In the genomic region with DNA sequence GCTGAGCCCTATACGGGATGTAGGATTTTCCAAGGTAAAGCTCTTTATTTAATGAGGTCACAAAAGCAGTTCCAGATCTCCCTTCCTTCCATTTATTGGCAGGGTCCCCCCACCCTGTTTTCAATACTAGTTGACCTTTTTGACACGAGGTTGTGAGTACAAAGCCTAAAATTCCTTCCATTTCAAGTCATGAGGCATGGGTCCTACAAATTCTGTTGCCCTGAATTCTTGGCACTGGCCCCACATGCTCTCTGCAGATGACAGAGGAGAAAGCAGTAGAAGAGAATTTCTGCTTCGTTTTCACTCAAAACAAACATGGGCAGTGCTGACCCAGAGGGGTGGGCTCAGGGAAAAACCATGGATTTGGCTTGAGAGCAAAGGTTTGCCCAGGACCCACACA, we compare ENCODE assay signal across 23 mouse cellular contexts.
DNase-seq lines count a peak whose midpoint lies in the region; ATAC-seq and TF ChIP-seq lines count a peak whose summit lies in the region.
"Had no signal": no experiment of that assay in that cellular context is flagged by ENCODE, and none has a peak within 500 bp of the region (broad histone marks: within the 10 kb centered on the region; RNA-seq: fewer than 3 reads in every experiment).

No protein-coding gene starts in this region.

- H3K9ac ChIP-seq in limb, embryonic 13.5 days, result no peak overlapping the region
- no peak overlapping the region for H3K9ac ChIP-seq in intestine, postnatal 0 days (ENCODE audit: low read depth, low read length)
- H3K9ac ChIP-seq: embryonic facial prominence, embryonic 13.5 days; forebrain, embryonic 12.5 days; forebrain, postnatal 0 days; heart, embryonic 15.5 days; hindbrain, embryonic 13.5 days had no signal

- no peak overlapping the region for H3K4me3 ChIP-seq in limb, embryonic 13.5 days
- no peak overlapping the region for H3K4me3 ChIP-seq in limb, embryonic 10.5 days
- no peak overlapping the region for H3K4me3 ChIP-seq in lung, adult 2 months (replicated peaks; ENCODE audit: extremely low read depth, low read depth, low read length)
- no peak overlapping the region for H3K4me3 ChIP-seq in intestine, postnatal 0 days (ENCODE audit: low read depth, low read length)
- H3K4me3 ChIP-seq: embryonic facial prominence, embryonic 13.5 days; forebrain, embryonic 12.5 days; heart, embryonic 15.5 days; hindbrain, embryonic 13.5 days had no signal

- H3K27me3 ChIP-seq in limb, embryonic 13.5 days, result no peaks in the 10 kb centered on the region
- no peaks in the 10 kb centered on the region for H3K27me3 ChIP-seq in limb, embryonic 10.5 days (ENCODE audit: low read depth, poor library complexity, severe bottlenecking)
- no peaks in the 10 kb centered on the region for H3K27me3 ChIP-seq in intestine, postnatal 0 days (replicated peaks; ENCODE audit: control insufficient read depth, insufficient read depth, low read length)
- H3K27me3 ChIP-seq: embryonic facial prominence, embryonic 13.5 days; forebrain, embryonic 12.5 days; heart, embryonic 15.5 days; hindbrain, embryonic 13.5 days; Patski had no signal

- H3K36me3 ChIP-seq in limb, embryonic 13.5 days, result no peaks in the 10 kb centered on the region
- H3K36me3 ChIP-seq in limb, embryonic 10.5 days, result no peaks in the 10 kb centered on the region
- no peaks in the 10 kb centered on the region for H3K36me3 ChIP-seq in intestine, postnatal 0 days (ENCODE audit: control insufficient read depth, insufficient read depth)
- H3K36me3 ChIP-seq: embryonic facial prominence, embryonic 13.5 days; forebrain, embryonic 12.5 days; G1E; heart, embryonic 15.5 days; hindbrain, embryonic 13.5 days had no signal

- H3K4me1 ChIP-seq in limb, embryonic 13.5 days, result peaks cover 26% of the 10 kb centered on the region
- H3K4me1 ChIP-seq in limb, embryonic 10.5 days, result peaks cover 12% of the 10 kb centered on the region
- no peaks in the 10 kb centered on the region for H3K4me1 ChIP-seq in lung, adult 2 months (ENCODE audit: control insufficient read depth, insufficient read depth, low read length)
- no peaks in the 10 kb centered on the region; the same call in 1 of the 2 replicates for H3K4me1 ChIP-seq in intestine, postnatal 0 days (replicated peaks; ENCODE audit: control insufficient read depth, insufficient read depth, low read length)
- H3K4me1 ChIP-seq: embryonic facial prominence, embryonic 13.5 days; forebrain, embryonic 12.5 days; heart, embryonic 15.5 days had no signal

- peak; percentile 14 for DNase-seq in gastrocnemius, postnatal 10 days
- no peak for DNase-seq in gastrocnemius, postnatal 14 days
- DNase-seq in limb, embryonic 10.5 days (ENCODE audit: low spot score), result no peak
- DNase-seq in lung, postnatal 14 days, result peak; percentile 57
- no peak for DNase-seq in lung, adult 2 months
- DNase-seq: adrenal gland, postnatal 14 days; B cell, adult 2 months; cerebellum, adult 18-20 months; cerebellum, adult 9-11 months; cerebellum, postnatal 36 days; forebrain, postnatal 0 days; gastrocnemius, postnatal 36 days had no signal

- intact Hi-C loops in gastrocnemius, postnatal 14 days (cut with DNase I; ENCODE audit: low total_unique reads), result no loop called here

- H3K9me3 ChIP-seq in limb, embryonic 13.5 days, result no peaks in the 10 kb centered on the region
- H3K9me3 ChIP-seq in limb, embryonic 10.5 days (replicated peaks), result no peaks in the 10 kb centered on the region
- H3K9me3 ChIP-seq in intestine, postnatal 0 days (ENCODE audit: control insufficient read depth), result no peaks in the 10 kb centered on the region
- H3K9me3 ChIP-seq: embryonic facial prominence, embryonic 13.5 days; forebrain, embryonic 12.5 days; G1E; heart, embryonic 15.5 days; hindbrain, embryonic 13.5 days had no signal

- WGBS in limb, embryonic 13.5 days, result 31% methylated on average over 3 of the region's 3 CpGs
- 63% methylated on average over 3 of the region's 3 CpGs for WGBS in limb, embryonic 10.5 days
- WGBS in lung, adult 2 months, result 50% methylated on average over 3 of the region's 3 CpGs
- 63% methylated on average over 3 of the region's 3 CpGs for WGBS in intestine, postnatal 0 days

- H3K4me2 ChIP-seq in limb, embryonic 13.5 days (replicated peaks), result no peak overlapping the region
- no peak overlapping the region for H3K4me2 ChIP-seq in intestine, postnatal 0 days (replicated peaks; ENCODE audit: low read depth)
- H3K4me2 ChIP-seq: embryonic facial prominence, embryonic 13.5 days; forebrain, embryonic 12.5 days; heart, embryonic 15.5 days; hindbrain, embryonic 13.5 days had no signal

- H3K27ac ChIP-seq in limb, embryonic 13.5 days, result peak overlapping the region; percentile 39
- H3K27ac ChIP-seq in limb, embryonic 10.5 days, result no peak overlapping the region
- no peak overlapping the region for H3K27ac ChIP-seq in intestine, postnatal 0 days (ENCODE audit: low read depth, low read length)
- H3K27ac ChIP-seq: embryonic facial prominence, embryonic 13.5 days; forebrain, embryonic 12.5 days; heart, embryonic 15.5 days; hindbrain, embryonic 13.5 days; hindbrain, postnatal 0 days had no signal

- TF ChIP-seq POLR2A in lung, adult 2 months (IDR thresholded peaks at IDR 0.05; ENCODE audit: borderline replicate concordance, extremely low read depth, low read depth, low read length), result no peak

- no peak for TF ChIP-seq CTCF in lung, adult 2 months (IDR thresholded peaks at IDR 0.05; ENCODE audit: insufficient read depth, low read length)
- TF ChIP-seq CTCF in intestine, postnatal 0 days (IDR thresholded peaks at IDR 0.05; ENCODE audit: low read depth), result no peak

- ATAC-seq in limb, embryonic 13.5 days (ENCODE audit: low FRiP score, low read depth), result no peak
- no peak for ATAC-seq in intestine, postnatal 0 days
- ATAC-seq: activated CD4-positive, CD25-positive, alpha-beta regulatory T cell, adult 4 months; CD4-positive, CD25-positive, alpha-beta regulatory T cell, adult 4 months; forebrain, postnatal 0 days; hindbrain, postnatal 0 days; Patski had no signal

Comparison
In these comparisons a context has a peak if more than half of its experiments do, and no peak if none do; other contexts are left out.
1. DNase-seq: peak in gastrocnemius, postnatal 10 days (single experiment) and lung, postnatal 14 days (single experiment); none in gastrocnemius, postnatal 14 days (single experiment), limb, embryonic 10.5 days (single experiment) and lung, adult 2 months (single experiment).